Mouse (Mus musculus): ENCODE results near the gene Unc5c. TPM values are rescaled to one million over a fixed set of nuclear protein-coding genes. Genes with fewer than 3 reads are reported as not detected.

The Unc5c gene
- total and polyA plus RNA-seq, 3 experiments: not detected

DNA sequence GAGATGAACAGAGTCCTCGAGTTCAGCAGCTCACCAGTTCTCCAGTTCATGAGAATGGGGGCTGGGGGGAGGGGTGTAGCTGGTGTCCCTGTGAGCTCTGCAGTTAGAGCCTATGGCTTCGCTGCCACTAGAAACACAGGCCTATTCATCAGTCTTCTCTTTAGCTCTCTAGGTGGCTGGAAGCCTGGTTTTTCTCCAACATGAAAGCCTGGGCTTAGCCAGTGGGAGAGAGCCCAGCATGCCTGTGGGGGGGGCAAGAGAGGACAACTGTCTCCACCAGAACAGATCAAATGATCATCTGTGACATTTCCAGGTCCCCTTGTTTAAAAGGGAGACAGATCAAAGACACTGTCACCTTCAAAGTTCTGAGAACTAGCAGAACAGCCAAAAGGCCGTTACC is 84.6 kb downstream of the Unc5c start:
- Histone ChIP-seq H3K4me3 (replicated peaks in 1 of 3; ENCODE audit: low read depth in 2 of 3, low read length in 2 of 3, poor library complexity in 1 of 3) (no peak overlapping the region), H3K9ac (ENCODE audit: insufficient read depth, low read depth) (no peak overlapping the region), H3K9me3 (replicated peaks; ENCODE audit: low read length) (no peaks in the 10 kb centered on the region), H3K4me1 (ENCODE audit: control insufficient read depth in 1 of 2, insufficient read depth in 2 of 2) (peaks cover 0 to 17% of the 10 kb centered on the region in 2 experiments; a peak in 2 of 4 replicates), H3K4me2 (ENCODE audit: insufficient read depth, low read depth, poor library complexity, severe bottlenecking) (no peak overlapping the region), H3K36me3 (replicated peaks in 1 of 2; ENCODE audit: control insufficient read depth in 1 of 2, insufficient read depth in 1 of 2, low read length in 1 of 2) (no peaks in the 10 kb centered on the region), H3K27me3 (replicated peaks) (no peaks in the 10 kb centered on the region), H3K79me2 (replicated peaks; ENCODE audit: control insufficient read depth, extremely low read depth, insufficient read depth, poor library complexity, severe bottlenecking) (no peaks in the 10 kb centered on the region), H3K27ac (ENCODE audit: insufficient read depth, low read depth) (no peak overlapping the region)
- DNase-seq (ENCODE audit: extremely low read depth): no peak
- in situ Hi-C loops (cut with MboI; ENCODE audit: low pct_ligation_motif_present, low pct_unique_long_range_greater_than_20kb, low sequenced_read_pairs) (no loop called here), dilution Hi-C loops (cut with MboI; ENCODE audit: extremely low pct_ligation_motif_present, extremely low pct_unique_long_range_greater_than_20kb, low sequenced_read_pairs) (no loop called here)
- no peak for TF ChIP-seq MAZ (IDR thresholded peaks at IDR 0.05; ENCODE audit: low read depth, low read length)
- no peak for TF ChIP-seq ZNF384 (IDR thresholded peaks at IDR 0.05; ENCODE audit: low read depth, low read length)
- TF ChIP-seq TCF12 (IDR thresholded peaks at IDR 0.05; ENCODE audit: low read depth, low read length): no peak
- TF ChIP-seq UBTF (IDR thresholded peaks at IDR 0.05; ENCODE audit: low read depth, low read length): no peak
- TF ChIP-seq USF2 (conservative IDR thresholded peaks at IDR 0.05; ENCODE audit: low read depth, low read length): no peak
- TF ChIP-seq CHD1 (IDR thresholded peaks at IDR 0.05; ENCODE audit: low read depth, low read length): no peak
- no peak for TF ChIP-seq SMC3 (IDR thresholded peaks at IDR 0.05; ENCODE audit: low read depth, low read length)
- no peak for TF ChIP-seq MYC (IDR thresholded peaks at IDR 0.05; ENCODE audit: low read depth, low read length)
- TF ChIP-seq JUND (conservative IDR thresholded peaks at IDR 0.05; ENCODE audit: low read depth, low read length): no peak
- no peak for TF ChIP-seq NELFE (IDR thresholded peaks at IDR 0.05; ENCODE audit: low read depth, low read length)
- no peak for TF ChIP-seq PAX5 (IDR thresholded peaks at IDR 0.05; ENCODE audit: low read length)
- no peak for TF ChIP-seq ZMIZ1 (IDR thresholded peaks at IDR 0.05; ENCODE audit: low read depth, low read length)

DNA sequence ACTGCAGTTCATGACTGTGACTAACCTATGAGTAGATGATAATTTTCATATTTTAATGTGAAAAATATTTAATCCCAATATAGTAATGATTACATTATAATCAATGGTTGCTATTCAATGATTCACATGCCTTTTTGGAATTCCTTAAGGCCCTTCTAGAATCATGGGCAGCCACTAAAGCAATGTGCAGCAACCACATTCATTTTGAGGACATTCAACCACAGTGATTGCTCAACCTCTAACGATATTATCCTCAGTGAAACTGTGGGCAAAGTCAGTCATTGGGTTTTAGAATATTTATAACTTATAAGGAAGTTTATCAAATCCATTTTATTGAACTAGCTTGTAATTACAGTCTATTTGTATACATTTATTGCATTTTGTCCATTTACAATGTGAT is 87.9 kb downstream of the Unc5c start:
- dilution Hi-C loops (cut with MboI; ENCODE audit: extremely low pct_ligation_motif_present, extremely low pct_unique_long_range_greater_than_20kb, low sequenced_read_pairs) (no loop called here), in situ Hi-C loops (cut with MboI; ENCODE audit: low pct_ligation_motif_present, low pct_unique_long_range_greater_than_20kb, low sequenced_read_pairs) (no loop called here)
- H3K4me1 ChIP-seq (ENCODE audit: control insufficient read depth in 1 of 2, insufficient read depth in 2 of 2): peaks cover 0 to 6% of the 10 kb centered on the region in 2 experiments; a peak in 1 of 4 replicates
- H3K9ac ChIP-seq (ENCODE audit: insufficient read depth, low read depth): no peak overlapping the region
- no peak for TF ChIP-seq KAT2A (IDR thresholded peaks at IDR 0.05; ENCODE audit: insufficient replicate concordance, low read length)
- no peak for TF ChIP-seq NRF1 (IDR thresholded peaks at IDR 0.05; ENCODE audit: low read depth, low read length)
- TF ChIP-seq ZMIZ1 (IDR thresholded peaks at IDR 0.05; ENCODE audit: low read depth, low read length): no peak
- no peak for TF ChIP-seq CHD2 (IDR thresholded peaks at IDR 0.05; ENCODE audit: low read length)
- no peak for TF ChIP-seq POLR2AphosphoS2 (IDR thresholded peaks at IDR 0.05; ENCODE audit: low read depth, low read length)
- no peak for TF ChIP-seq MAZ (IDR thresholded peaks at IDR 0.05; ENCODE audit: low read depth, low read length)
- no peak for TF ChIP-seq JUND (conservative IDR thresholded peaks at IDR 0.05; ENCODE audit: low read depth, low read length)
- no peak for TF ChIP-seq CHD1 (IDR thresholded peaks at IDR 0.05; ENCODE audit: low read depth, low read length)
- TF ChIP-seq MXI1 (IDR thresholded peaks at IDR 0.05; ENCODE audit: low read depth, low read length): no peak
- H3K9me3 ChIP-seq (replicated peaks; ENCODE audit: low read length): no peaks in the 10 kb centered on the region
- H3K36me3 ChIP-seq (replicated peaks in 1 of 2; ENCODE audit: control insufficient read depth in 1 of 2, insufficient read depth in 1 of 2, low read length in 1 of 2): no peaks in the 10 kb centered on the region
- DNase-seq (ENCODE audit: extremely low read depth): no peak
- no peak overlapping the region for H3K27ac ChIP-seq (ENCODE audit: insufficient read depth, low read depth)
- no peaks in the 10 kb centered on the region for H3K79me2 ChIP-seq (replicated peaks; ENCODE audit: control insufficient read depth, extremely low read depth, insufficient read depth, poor library complexity, severe bottlenecking)
- no peak overlapping the region for H3K4me3 ChIP-seq (replicated peaks in 1 of 3; ENCODE audit: low read depth in 2 of 3, low read length in 2 of 3, poor library complexity in 1 of 3)
- no peaks in the 10 kb centered on the region for H3K27me3 ChIP-seq (replicated peaks)
- H3K4me2 ChIP-seq (ENCODE audit: insufficient read depth, low read depth, poor library complexity, severe bottlenecking): no peak overlapping the region

Measured in CH12.LX (cell line).